Mouse (Mus musculus) bone marrow, adult 2 months (tissue): ENCODE results near the gene Hoxd13.

Experiments used
- CTCF ChIP-seq: fragments of 200-500 bp; IDR thresholded peaks from 2 replicates; pipeline ENCODE4 v1.5.1; 2011; ENCODE audit warnings: low read length, control low read depth; ENCODE audit not compliant: control insufficient read depth, insufficient read depth
- POLR2A ChIP-seq: fragments of 200-500 bp; IDR thresholded peaks from 2 replicates; pipeline ENCODE4 v1.6.1; 2011; ENCODE audit warnings: low read depth, mild to moderate bottlenecking, control low read depth, low read length, borderline replicate concordance; ENCODE audit not compliant: control insufficient read depth

- TF ChIP-seq CTCF (no peak), POLR2A (no peak)
Observed at GRCm38 (mm10) chr2:74703720-74704392, 35.7 kb downstream of the Hoxd13 start.
